Mouse (Mus musculus) left cerebral cortex, postnatal 36 days (tissue): ENCODE data around the gene Slc31a2. TPM values are rescaled to one million over a fixed set of nuclear protein-coding genes. Genes with fewer than 3 reads are reported as not detected.
"Not testable (repeated sequence)": the region's sequence is repeated elsewhere in the genome, so short reads cannot be mapped to it uniquely, and the experiment has no call there.

Source experiments
- DNase-seq, 2 experiments: peaks; one replicate each; pipeline ENCODE4 v3.0.0; 2021 to 2022; ENCODE audit warnings: low spot score in 2 of 2, mixed read lengths in 1 of 2
- intact Hi-C: fragments of 180-260 bp; cut with DNase I; formaldehyde crosslinking; loops from one replicate; pipeline ENCODE4 v1.15.1; 2025
- total RNA-seq, 2 experiments: library from RNA; stranded (reverse); gene quantifications; 2 replicates each; pipeline ENCODE4 v1.2.3; 2021

The Slc31a2 gene
- 1 to 10 TPM; 6.7 to 8.7 TPM for total RNA-seq

DNA sequence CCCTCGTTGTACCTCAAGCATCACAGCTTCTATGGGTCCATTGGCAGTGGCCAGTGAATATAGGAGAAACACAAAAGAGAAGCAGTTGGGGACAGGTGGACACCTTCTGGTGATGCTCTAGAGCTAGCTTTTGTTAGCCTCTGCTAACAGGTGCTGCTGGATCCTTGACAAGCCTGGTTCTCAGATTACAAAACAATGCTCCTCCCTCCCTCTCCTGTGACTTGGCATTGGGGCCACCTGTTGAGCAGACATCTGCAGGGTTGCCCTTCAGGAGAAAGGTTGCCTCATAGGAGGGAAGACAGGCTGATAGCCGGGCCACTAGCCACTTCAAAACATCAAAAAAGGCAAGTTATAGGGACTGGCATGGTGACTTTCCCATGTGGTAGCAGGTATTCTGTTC lies at the start of gene Slc31a2:
Slc31a2 (plus strand) TSS at position 287 of the 400 bp plus-strand sequence.
- no peak for DNase-seq
- intact Hi-C loops: no loop called here

DNA sequence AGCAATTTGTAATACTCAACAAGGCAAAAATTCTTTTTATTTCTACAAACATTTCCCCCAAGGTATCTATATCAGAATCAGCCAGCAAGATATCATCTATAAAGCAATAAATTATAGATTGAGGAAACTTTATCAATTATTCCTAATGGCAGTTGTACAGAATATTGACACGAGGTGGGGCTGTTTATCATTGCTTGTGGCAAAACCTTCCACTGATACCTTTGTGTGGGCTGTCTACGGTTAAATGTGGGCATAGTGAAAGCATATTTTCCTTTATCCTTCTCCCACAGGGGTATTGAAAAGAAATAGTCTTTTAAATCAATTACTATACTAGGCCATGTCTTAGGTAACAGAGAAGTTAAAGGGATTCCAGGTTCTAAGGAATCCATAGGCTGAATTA lies 48.9 kb upstream of the Slc31a2 start:
- intact Hi-C loops: no loop called here
- no peak for DNase-seq

DNA sequence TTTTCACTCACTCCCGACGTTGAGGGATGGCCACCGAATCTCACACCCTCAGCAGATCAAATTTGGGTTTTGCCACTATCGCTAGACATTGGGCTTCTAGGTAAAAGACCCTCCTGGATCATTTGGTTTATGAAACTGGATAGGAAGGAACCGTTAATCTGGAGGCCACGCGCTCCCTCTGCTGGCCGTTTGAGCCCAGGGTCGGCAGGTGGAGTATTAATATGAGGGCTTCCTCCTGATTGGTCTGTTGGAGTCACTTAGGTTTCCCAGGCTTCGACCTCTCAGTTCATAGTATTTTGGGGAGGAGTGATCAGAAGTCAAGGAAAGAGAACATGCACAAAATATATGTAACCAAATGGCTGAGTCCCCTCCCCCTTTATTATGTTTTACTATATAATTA lies 34.0 kb upstream of the Slc31a2 start:
- intact Hi-C loops: loop anchor here (5.0 kb wide), 1 partner anchor 96 kb away; no protein-coding TSS in a partner anchor
- DNase-seq: peak in 1 of 2 experiments; percentile 29

DNA sequence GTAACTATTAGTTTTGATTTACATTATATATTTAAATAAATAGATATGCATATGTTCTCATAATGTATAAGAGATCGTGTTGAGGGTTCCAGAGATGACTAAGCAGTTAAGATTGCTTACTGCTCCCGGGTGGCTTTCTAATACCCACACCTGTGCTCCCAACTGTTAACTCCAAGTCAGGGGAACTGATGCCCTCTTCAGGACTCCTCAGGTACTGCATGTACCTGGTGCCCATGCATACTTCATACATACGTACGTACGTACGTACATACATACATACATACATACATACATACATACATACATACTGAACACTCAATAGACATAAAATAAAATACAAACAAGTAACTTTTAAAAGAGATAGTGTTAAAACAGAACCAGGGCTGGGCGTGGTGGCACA lies 32.9 kb upstream of the Slc31a2 start:
- DNase-seq: no peak
- intact Hi-C loops: loop anchor here (5.0 kb wide), 1 partner anchor 97 kb away; no protein-coding TSS in a partner anchor

DNA sequence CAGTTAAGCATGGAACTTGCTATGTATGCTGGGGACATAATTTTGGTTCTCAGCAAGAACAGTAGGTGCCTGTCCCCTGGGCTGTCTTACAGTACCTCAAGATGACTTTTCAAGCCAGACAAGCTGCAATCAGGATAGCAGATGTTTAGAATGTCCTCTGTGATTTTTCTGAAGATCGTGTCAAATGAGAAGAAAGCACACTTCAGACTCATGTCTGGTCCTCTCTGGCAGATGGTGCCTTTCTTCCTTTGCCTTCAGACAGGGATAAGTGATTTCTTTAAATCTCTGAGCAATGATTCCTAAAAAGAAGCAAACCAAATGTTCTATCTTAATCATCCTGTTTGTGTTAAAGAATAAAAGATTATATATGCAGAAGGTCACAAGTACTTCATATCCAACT lies 32.2 kb upstream of the Slc31a2 start:
- DNase-seq: no peak
- intact Hi-C loops: no loop called here

DNA sequence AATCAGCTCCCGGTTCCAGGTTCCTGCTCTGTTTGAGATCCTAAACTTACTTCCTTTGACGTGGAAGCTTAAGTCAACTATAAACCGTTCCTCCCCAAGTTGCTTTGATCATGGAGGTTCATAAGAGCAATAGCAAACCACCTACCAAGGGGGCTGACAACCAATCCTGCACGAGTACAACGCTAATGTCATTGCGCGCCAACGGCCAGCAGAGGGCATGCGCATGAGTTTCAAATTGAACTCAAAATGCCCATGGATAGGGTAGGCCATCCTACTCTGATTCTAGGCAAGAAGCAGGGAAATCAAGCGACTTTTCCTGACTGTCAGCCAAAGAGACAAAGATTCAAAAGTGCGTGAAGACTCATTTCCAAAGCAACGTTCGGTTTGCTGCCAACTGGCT lies 31.6 kb upstream of the Slc31a2 start, which contains the start of gene Zfp37:
Zfp37 (minus strand) TSS at position 279 of the 400 bp plus-strand sequence.
- intact Hi-C loops: no loop called here
- no peak for DNase-seq

DNA sequence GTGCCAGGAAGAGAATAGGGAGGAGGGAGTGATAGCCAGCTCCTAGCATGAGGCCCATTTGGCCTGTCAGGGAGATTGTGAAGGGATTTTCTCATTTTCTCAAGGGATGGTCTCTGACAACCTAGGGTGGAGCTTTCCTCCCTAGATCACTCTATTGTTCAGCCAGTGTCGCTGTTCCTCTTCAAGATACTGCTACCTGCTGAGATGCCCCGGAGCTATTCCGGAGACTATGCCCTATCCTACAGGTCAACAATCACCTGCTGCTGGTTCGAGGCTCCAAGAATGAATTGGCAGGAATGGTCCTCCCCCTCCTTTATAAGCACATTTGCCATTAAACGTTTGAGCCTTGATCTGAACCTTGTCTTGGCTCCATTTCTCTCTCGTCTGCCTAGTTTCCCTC lies 21.8 kb upstream of the Slc31a2 start:
- intact Hi-C loops: no loop called here

DNA sequence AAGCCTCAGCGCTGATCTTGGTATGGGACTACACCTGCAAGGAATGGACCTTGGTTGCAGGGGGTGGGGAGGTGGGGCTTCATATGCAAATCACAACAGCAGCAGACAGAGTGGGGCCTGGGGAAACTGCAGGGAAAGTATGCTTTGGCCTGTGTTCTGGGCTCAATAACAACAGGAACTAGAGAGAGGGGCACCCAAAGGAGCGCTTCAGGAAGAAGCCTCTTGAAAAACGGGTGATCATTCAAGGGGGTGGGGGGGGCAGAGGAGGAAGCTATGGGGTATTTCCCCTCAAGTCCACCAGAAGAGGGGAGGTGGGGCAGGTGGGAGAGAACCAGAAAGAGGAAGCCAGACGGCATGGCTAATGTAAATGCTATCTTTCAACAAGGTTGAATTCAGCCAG lies 14.0 kb upstream of the Slc31a2 start:
- no peak for DNase-seq
- intact Hi-C loops: no loop called here

More for the DNA sequence above, 21.8 kb upstream of the Slc31a2 start:
- no peak for DNase-seq

DNA sequence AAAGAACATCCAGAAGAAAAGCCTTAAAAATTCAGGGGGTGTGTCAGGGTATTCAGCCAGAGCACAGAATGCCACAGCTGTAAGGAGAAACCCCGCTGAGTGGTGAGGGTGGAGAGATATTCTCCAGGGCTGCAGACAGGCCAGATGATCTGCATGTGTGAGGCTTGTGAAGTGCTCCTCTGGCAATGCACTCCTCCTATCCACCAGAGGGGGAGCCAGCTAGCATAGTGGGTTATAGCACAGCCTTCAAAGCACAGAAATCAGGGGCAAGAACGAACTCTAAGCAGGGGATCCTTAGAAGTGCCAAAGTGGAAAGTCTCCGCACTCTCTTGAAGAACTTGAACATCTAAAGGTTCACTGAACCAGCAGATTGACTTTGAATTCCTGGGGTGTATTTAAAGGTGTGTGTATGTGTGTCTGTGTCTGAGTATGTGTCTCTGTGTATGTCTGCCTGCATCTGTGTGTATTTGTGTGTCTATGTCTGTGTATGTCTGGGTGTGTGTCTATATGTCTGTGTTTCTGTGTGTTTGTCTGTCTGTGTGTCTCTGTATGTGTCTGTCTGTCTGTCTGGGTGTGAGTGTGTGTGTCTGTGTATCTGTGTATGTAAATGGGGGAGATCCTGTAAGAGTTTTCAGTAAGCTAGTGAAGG lies 11.3 kb upstream of the Slc31a2 start:
- intact Hi-C loops: no loop called here
- no peak for DNase-seq

DNA sequence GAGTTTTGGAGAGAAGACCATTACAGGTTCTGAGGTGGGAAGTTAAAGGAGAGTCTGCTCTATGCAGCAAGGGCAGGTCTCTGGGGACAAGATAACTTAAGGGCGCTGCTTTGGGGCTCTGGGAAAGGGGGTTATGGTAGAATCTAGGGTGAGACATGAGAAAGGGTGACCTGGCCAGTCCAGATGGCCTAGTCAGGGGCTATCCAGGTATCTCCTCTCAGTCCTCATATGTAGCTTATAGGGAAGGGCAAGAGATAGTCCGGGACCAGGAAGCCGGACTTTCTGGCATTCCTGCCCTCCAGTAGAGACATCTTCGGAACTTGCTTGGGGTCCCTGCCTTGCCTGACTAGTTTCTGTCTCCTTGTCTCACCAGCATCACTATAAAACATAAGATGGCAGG lies 10.6 kb upstream of the Slc31a2 start:
- no peak for DNase-seq
- intact Hi-C loops: no loop called here

DNA sequence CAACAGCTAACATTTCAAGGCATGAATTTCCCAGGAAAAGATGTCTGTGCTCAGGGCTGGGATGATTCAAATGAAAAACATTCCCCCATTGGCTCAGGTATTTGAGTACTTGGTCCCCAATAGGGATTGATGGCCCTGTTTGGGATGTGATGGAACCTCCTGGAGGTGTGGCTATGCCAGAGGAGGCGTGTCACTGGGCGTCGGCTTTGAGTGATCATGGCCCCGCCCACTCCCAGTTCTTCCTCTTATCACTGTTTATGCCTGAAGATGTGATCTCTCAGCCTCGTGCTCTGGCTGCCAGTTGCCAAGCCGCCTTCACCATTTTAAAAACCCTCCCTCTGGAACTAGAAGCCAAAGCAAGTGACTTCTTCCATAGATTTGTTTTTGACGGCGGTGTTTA lies 7.8 kb upstream of the Slc31a2 start:
- no peak for DNase-seq
- intact Hi-C loops: no loop called here

DNA sequence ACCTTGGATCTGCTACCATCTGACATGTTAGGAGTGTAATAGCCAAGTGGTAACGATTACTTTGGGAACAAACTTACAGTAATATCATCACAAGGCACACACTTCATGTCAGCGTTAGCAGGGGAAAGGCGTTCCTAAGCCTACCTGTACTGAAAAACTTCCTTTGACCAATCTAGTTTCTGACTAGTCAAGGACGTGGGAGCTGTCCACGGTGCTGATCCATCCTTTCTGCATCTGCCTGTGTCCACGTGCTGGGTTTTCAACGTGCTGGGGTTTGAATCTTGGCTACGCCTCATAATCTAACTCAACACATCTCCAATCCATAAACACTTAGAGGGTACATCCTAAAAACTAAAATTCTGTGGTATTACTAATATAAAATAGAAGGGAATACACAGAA lies 5.4 kb upstream of the Slc31a2 start:
- no peak for DNase-seq
- intact Hi-C loops: no loop called here

DNA sequence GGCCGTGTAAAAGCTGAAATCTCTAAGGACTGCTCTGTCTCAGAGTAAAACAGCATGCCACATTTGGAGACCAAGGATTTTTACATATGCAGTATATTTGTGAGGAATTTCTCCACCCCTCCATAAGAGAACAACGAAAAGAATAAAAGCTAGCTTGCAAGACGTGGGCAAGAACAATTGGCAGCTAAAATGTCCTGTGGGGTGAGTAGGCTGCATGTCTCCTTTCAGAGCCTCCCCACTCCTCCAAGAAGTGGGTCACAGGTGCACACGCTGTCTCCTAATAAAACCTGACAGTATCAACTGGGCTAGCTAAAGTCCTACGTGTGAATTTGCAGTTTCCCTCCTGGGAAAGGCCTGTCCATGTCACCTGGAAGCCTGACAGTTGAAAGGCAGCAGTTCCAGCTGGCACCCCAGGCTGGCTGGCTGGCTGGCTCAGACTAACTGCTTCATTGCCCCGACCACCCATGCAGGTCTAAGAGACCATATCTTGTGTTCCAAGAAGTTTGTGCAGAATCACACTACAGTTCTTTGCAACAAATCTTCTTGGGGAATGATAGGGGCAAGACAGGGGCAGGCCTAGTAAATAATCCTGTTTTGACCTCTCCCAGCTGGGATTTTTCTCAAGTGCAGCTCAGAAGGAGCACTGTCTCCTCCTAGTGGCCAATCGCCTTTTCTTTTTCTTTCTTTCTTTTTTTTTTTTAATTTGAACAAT lies 927 bp downstream of the Slc31a2 start:
- intact Hi-C loops: no loop called here
- DNase-seq: no peak

DNA sequence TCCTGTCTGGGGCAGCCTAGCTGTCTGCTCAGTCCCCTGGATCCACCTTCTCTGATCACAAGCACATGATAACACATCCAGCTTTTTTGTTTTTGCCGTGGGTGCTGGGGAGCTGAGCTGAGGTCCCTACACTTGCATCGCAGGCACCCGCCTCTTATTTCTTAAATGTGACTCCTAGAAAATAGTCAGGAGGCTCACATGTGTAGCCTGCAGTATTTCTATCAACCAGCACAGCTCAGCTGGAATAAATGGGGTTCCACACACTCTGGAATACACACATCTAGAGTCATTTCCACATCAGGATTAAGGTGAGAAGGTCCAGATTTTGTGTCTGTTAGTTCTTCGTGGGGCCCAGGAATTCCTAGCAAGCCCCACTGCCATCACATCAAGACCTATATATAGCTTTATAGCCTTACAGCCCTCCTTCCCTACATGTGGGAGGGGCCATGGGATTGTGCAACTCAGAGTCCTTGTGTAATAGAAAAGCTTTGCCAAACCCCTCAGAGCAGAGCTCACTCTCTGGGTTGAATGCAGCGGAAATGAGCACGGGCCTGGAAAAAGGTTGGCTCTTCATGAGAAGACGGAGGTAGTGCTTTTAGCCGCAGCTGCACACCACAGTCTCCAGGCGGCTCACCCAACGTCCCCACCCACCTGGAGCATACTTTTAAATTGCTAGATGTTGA lies 2.9 kb downstream of the Slc31a2 start:
- intact Hi-C loops: no loop called here
- no peak for DNase-seq

DNA sequence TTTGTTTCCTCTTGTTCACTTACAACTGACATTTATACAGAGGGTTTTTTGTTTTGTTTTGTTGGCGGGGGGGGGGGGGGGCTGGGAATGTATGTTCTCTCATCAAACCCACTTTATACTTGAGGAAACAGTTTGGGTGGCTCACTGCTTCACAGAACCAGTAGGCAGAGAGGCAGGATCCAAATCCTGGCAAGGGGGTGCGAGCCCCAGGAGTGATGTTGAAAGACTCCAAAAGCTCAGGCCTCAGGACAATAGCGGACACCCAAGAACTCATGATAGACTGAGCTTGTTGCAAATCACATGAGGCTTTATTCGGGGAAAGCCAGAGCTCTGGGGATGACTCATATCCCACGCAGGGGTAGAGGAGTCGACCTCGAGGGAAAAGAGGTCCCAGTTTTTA lies 3.7 kb downstream of the Slc31a2 start:
- DNase-seq, intact Hi-C loops: not testable (repeated sequence)

DNA sequence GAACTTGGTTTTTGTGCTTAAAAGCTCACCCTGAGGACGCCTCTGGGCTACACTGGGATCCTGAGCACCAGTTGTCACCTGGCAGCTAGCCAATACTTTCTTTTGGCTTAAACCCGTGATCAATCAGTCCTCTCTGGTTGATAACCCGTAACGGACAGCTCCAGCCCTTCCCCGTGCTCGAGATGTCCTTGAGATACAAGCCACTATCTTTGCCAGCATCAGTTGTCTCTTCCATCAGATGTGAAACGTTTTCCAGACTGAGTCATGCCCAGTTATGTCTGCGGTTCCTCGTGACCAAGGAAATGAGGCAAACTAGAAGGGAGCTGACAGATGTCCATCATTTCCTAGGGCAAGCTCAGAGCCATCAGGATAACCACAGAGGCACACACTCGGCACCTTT lies 4.7 kb downstream of the Slc31a2 start:
- intact Hi-C loops: no loop called here
- no peak for DNase-seq

DNA sequence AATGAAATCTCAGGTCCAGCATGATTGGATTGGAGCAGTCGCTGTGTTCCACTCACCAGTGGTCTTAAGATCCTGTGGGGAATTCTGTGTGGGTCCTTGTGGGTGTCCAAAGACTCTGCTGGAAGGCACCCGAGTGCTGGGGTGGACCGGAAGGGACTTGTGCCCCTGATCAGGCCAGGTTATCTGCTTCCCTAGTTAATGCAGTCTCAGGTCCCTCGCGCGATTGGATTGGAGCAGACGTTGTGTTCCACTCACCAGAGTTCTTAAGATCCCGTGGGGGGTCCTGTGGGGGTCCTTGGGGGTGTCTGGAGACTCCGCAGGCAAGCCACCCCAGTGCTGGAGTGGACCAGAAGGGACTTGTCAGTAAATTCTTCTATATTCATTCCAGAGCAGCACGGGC lies 10.3 kb downstream of the Slc31a2 start:
- intact Hi-C loops: no loop called here

DNA sequence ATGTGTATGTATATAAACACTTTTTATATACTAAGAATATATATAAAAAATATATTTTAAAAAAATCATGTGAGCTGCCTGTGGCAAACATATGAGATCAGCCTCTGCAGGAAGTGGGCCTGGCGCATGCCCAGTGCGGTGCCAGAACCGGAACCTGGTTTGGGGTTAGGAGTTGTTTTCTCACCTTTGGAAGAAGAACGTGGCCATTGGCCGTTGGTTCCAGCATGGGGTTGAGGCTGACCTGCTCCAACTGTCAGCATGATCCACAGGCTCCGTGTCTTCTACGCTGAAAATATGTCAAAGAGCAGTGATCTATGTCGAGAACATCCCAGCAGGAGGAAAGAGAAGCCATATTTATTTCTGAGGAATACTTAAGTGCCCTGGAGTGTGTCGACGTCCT lies 11.6 kb downstream of the Slc31a2 start:
- DNase-seq: no peak
- intact Hi-C loops: no loop called here

More for the DNA sequence above, 10.3 kb downstream of the Slc31a2 start:
- no peak for DNase-seq

DNA sequence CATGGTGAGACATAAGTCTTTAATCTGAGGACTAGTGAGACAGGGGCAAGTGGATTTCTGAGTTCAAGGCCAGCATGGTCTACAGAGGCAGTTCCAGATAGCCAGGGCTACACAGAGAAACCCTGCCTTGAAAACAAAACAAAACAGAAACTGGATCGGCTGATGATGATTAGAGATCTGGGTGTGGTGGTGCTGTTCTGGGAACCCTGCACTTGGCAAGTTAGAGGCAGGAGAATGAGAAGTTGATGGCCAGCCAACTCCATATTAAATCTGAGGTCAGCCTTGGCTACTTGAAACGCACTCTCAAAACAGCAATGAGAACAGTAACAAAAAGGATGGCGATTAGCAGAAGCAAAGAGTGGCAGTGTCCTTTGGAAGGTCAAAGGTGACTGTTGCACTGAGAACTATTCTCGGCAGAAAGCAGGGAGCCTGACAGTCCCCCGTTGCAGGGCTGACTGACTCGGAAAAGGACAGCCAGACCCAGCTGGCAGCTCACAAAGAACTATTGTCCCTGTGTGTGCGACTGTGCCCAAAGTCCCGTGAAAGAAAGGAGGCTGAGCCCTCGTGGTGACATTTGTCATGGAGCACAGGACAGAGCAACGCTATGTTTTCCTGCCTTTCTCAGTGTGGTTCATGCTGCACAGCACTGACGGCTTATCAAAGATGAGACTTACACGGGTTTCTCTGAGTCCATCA lies 12.6 kb downstream of the Slc31a2 start:
- intact Hi-C loops: no loop called here
- DNase-seq: no peak

DNA sequence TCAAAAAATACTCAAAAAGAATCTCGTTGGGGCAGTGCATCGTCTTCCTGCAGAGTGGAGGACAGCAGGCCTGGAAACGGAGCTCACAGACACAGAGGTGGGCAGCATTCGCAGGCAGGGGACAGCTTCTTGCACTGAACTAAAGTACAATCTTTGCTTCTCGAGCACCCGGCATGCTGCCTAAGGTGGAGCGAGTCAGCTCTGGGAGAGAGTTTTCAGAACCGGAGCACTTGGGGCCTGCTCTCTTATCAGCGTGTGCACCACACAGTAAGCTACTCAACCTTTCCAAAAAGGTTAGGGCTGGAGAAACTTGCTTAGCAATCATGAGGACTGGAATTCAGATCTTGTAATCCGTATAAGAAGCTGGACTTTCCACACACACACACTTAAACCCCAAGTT lies 14.3 kb downstream of the Slc31a2 start:
- DNase-seq: no peak
- intact Hi-C loops: no loop called here
